Mouse (Mus musculus) testis, adult 2 months (tissue): Measurements from ENCODE around the gene Fam193b.

Source experiments
- CTCF ChIP-seq: fragments of 200-500 bp; IDR thresholded peaks from 2 replicates; pipeline ENCODE4 v1.5.1; 2012; ENCODE audit warnings: low read depth, mild to moderate bottlenecking, inconsistent platforms, low read length, moderate library complexity; ENCODE audit not compliant: control insufficient read depth, insufficient read depth, insufficient replicate concordance
- POLR2A ChIP-seq: fragments of 200-500 bp; IDR thresholded peaks from 2 replicates; pipeline ENCODE4 v1.6.1; 2012; ENCODE audit warnings: low read depth, mild to moderate bottlenecking, inconsistent platforms, low read length, moderate library complexity; ENCODE audit not compliant: control insufficient read depth

- no peak for TF ChIP-seq CTCF
- no peak for TF ChIP-seq POLR2A
Observed at GRCm38 (mm10) chr13:55575932-55576331, 5.0 kb upstream of the Fam193b start.
